Mouse (Mus musculus): ENCODE measurements around the gene Gtf2ird2. TPM values are rescaled to one million over a fixed set of nuclear protein-coding genes. Genes with fewer than 3 reads are reported as not detected.

Gtf2ird2 gene
- total RNA-seq, 2 experiments from 2014 or later: 0.53 to 1.3 TPM

DNA sequence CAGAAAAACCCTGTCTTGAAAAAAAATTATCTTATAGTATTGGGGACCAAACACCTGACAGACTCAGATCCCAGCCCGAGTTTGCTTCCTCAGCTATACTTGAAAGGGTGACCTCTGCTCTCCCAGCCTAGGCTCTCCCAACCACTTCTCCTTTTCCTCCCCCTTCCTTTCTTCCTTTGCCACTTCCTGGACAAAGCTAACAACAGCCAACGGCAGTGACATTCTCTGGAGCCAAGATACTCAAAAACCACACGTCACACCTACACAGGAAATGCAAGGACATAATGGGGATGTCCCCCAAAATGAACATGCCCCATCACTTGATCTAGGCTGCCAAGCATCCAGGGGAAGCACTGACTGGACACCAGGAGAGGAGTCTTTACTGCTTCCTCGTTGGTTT is 74.6 kb downstream of the Gtf2ird2 start:
- ATAC-seq (replicated peaks; ENCODE audit: low FRiP score, poor library complexity, severe bottlenecking): no peak

- no peak for ATAC-seq (replicated peaks; ENCODE audit: low FRiP score, poor library complexity, severe bottlenecking)
Measured at GRCm38 (mm10) chr5:134258934-134259333, 75.1 kb downstream of the Gtf2ird2 start.

GRCm38 (mm10) chr5:134260001-134260636 is 76.3 kb downstream of the Gtf2ird2 start:
- ATAC-seq (replicated peaks; ENCODE audit: low FRiP score, poor library complexity, severe bottlenecking): no peak

DNA sequence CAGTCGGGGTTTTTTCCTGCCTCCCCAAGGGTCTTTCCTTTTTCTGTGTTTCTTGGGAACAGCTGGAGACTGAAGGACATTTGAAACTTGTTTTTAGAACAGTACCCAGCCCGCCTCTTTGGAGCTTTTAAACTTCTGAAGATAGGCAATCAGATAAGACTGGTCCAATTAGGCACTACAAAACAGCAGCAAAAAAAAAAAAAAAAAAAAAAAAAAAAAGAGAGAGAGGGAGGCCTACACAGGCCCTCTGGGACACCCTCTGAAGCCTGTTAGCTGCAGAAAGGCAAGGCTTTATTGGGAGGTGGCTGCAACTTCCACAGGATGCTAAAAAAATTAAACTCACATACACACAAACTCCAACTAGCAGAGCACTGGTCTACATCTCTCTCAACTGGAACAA is 82.1 kb downstream of the Gtf2ird2 start:
- no peak for ATAC-seq (replicated peaks; ENCODE audit: low FRiP score, poor library complexity, severe bottlenecking)

GRCm38 (mm10) chr5:134266404-134266803 is 82.6 kb downstream of the Gtf2ird2 start:
- ATAC-seq (replicated peaks; ENCODE audit: low FRiP score, poor library complexity, severe bottlenecking): no peak

DNA sequence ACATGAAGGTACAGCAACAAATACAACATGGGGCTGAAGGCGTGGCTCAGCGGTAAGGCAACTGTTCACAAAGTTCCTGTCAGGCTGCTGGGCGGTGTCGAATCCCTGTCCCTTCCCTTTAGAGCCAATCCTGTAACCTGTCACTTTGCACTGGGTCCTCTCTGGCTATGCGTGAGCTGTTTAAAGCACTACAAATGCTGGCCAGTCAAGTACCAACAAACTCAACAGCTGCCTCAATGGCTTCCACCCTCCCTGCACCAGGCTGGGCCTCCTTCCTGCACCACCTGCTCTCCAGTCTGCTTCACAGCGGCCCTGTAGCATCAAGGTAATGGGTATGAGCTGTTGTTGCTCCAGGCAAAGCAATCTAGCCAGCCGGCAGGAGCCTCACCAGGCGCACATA is 84.9 kb downstream of the Gtf2ird2 start:
- no peak for ATAC-seq (replicated peaks; ENCODE audit: low FRiP score, poor library complexity, severe bottlenecking)

- ATAC-seq (replicated peaks; ENCODE audit: low FRiP score, poor library complexity, severe bottlenecking): no peak
Measured at GRCm38 (mm10) chr5:134269751-134270150, 85.9 kb downstream of the Gtf2ird2 start.

GRCm38 (mm10) chr5:134270566-134270965 is 86.7 kb downstream of the Gtf2ird2 start:
- no peak for ATAC-seq (replicated peaks; ENCODE audit: low FRiP score, poor library complexity, severe bottlenecking)

GRCm38 (mm10) chr5:134271421-134271820 is 87.6 kb downstream of the Gtf2ird2 start:
- no peak for ATAC-seq (replicated peaks; ENCODE audit: low FRiP score, poor library complexity, severe bottlenecking)

DNA sequence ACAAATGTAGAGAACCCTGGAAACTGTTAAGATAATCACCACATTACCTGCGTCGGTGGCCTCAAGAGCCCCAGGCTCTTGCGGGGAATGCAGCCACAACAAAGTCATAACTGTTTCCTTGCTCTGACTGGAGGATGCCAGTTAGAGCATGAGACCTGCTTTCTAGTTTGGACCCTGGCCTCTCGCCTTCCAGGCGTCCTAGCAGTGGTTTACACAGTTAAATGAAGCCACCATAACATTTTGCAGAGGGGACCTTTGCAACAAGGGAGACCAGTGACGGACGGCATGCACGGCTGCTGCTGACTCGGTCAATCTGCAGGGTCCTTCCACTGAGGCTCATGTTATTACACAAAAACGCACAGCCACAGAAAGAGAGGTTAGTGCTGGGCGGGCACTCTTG is 88.9 kb downstream of the Gtf2ird2 start:
- no peak for ATAC-seq (replicated peaks; ENCODE audit: low FRiP score, poor library complexity, severe bottlenecking)

GRCm38 (mm10) chr5:134273761-134274160 is 89.9 kb downstream of the Gtf2ird2 start:
- ATAC-seq (replicated peaks; ENCODE audit: low FRiP score, poor library complexity, severe bottlenecking): no peak

Other genes starting within 250 kb of the Gtf2ird2 start
- gene Castor2, start 84.3 kb upstream of the Gtf2ird2 start, total RNA-seq (2015; ENCODE audit: low replicate concordance): 12.3 TPM in 1 of 2 replicates, not detected in the other
- 0.39 and 0.45 TPM in 2 replicates for gene Castor2, start 84.3 kb upstream of the Gtf2ird2 start, total RNA-seq (2017; ENCODE audit: low replicate concordance)
- 6.7 TPM in 1 of 2 replicates, not detected in the other for gene Rcc1l, start 7.2 kb upstream of the Gtf2ird2 start, total RNA-seq (2015; ENCODE audit: low replicate concordance)
- 3.2 TPM in 1 of 2 replicates, not detected in the other for gene Rcc1l, start 7.2 kb upstream of the Gtf2ird2 start, total RNA-seq (2017; ENCODE audit: low replicate concordance)
- 44.0 and 44.4 TPM in 2 replicates for gene Ncf1, start 45.6 kb downstream of the Gtf2ird2 start, total RNA-seq (2015; ENCODE audit: low replicate concordance)
- 23.7 and 42.1 TPM in 2 replicates for gene Ncf1, start 45.6 kb downstream of the Gtf2ird2 start, total RNA-seq (2017; ENCODE audit: low replicate concordance)
- 20.2 and 37.3 TPM in 2 replicates for gene Gtf2i, start 130.7 kb downstream of the Gtf2ird2 start, total RNA-seq (2015; ENCODE audit: low replicate concordance)
- gene Gtf2i, start 130.7 kb downstream of the Gtf2ird2 start, total RNA-seq (2017; ENCODE audit: low replicate concordance): 21.2 and 37.5 TPM in 2 replicates

Data from erythroid progenitor cell, adult 5-6 weeks (primary cell).